Mouse (Mus musculus): ENCODE measurements at regions not wholly inside any gene's neighbourhood (a gene's known extent, or its start where the extent isn't known, plus 50 kb on each side); places are given as distances from the start of the nearest gene placed in this dataset.
A peak's percentile ranks its signal among the peaks of the same experiment; 100 is the strongest.

GRCm38 (mm10) chr4:35372528-35373212 is 146.7 kb upstream of the C9orf72 start:
- Histone ChIP-seq H3K36me3 (replicated peaks) (no peaks in the 10 kb centered on the region), H3K4me1 (peaks cover 34% of the 10 kb centered on the region), H3K27ac (0 out of 2 replicates have a peak overlapping the region, but pooled peaks have one; percentile 40), H3K4me3 (no peak overlapping the region), H3K27me3 (ENCODE audit: poor library complexity, severe bottlenecking) (no peaks in the 10 kb centered on the region), H3K9me3 (peaks cover 11% of the 10 kb centered on the region)
- peak; percentile 81 for DNase-seq (ENCODE audit: extremely low spot score, low spot score)
- 31% methylated on average over 8 of the region's 8 CpGs for WGBS

GRCm38 (mm10) chr4:35364161-35364560 is 138.2 kb upstream of the C9orf72 start:
- Histone ChIP-seq H3K27ac (no peak overlapping the region), H3K4me1 (no peaks in the 10 kb centered on the region), H3K4me3 (no peak overlapping the region), H3K27me3 (ENCODE audit: poor library complexity, severe bottlenecking) (no peaks in the 10 kb centered on the region), H3K9me3 (no peaks in the 10 kb centered on the region), H3K36me3 (replicated peaks) (no peaks in the 10 kb centered on the region)
- DNase-seq (ENCODE audit: extremely low spot score, low spot score) = no peak
- 83% methylated on average over 7 of the region's 7 CpGs for WGBS

GRCm38 (mm10) chr4:35362176-35362575 is 136.2 kb upstream of the C9orf72 start:
- no peaks in the 10 kb centered on the region for H3K36me3 ChIP-seq (replicated peaks)
- no peak overlapping the region for H3K27ac ChIP-seq
- no peaks in the 10 kb centered on the region for H3K27me3 ChIP-seq (ENCODE audit: poor library complexity, severe bottlenecking)
- no peak for DNase-seq (ENCODE audit: extremely low spot score, low spot score)
- no peaks in the 10 kb centered on the region for H3K4me1 ChIP-seq
- 80% methylated on average over 3 of the region's 3 CpGs for WGBS
- H3K9me3 ChIP-seq = no peaks in the 10 kb centered on the region
- H3K4me3 ChIP-seq = no peak overlapping the region

- H3K9me3 ChIP-seq = no peaks in the 10 kb centered on the region
- no peaks in the 10 kb centered on the region for H3K27me3 ChIP-seq (ENCODE audit: poor library complexity, severe bottlenecking)
- no peaks in the 10 kb centered on the region for H3K4me1 ChIP-seq
- H3K27ac ChIP-seq = no peak overlapping the region
- no peak for DNase-seq (ENCODE audit: extremely low spot score, low spot score)
- no peak overlapping the region for H3K4me3 ChIP-seq
- 86% methylated on average over 3 of the region's 3 CpGs for WGBS
- no peaks in the 10 kb centered on the region for H3K36me3 ChIP-seq (replicated peaks)
These were observed 133.4 kb upstream of the C9orf72 start for GRCm38 (mm10) chr4:35359376-35359775.

GRCm38 (mm10) chr4:35356904-35357563 is 131.1 kb upstream of the C9orf72 start:
- H3K36me3 ChIP-seq (replicated peaks) = no peaks in the 10 kb centered on the region
- H3K27ac ChIP-seq = no peak overlapping the region
- no peak for DNase-seq (ENCODE audit: extremely low spot score, low spot score)
- no peaks in the 10 kb centered on the region for H3K4me1 ChIP-seq
- 89% methylated on average over 12 of the region's 12 CpGs for WGBS
- H3K27me3 ChIP-seq (ENCODE audit: poor library complexity, severe bottlenecking) = no peaks in the 10 kb centered on the region
- no peak overlapping the region for H3K4me3 ChIP-seq
- H3K9me3 ChIP-seq = no peaks in the 10 kb centered on the region

GRCm38 (mm10) chr4:35356051-35356450 is 130.1 kb upstream of the C9orf72 start:
- WGBS = 89% methylated on average over 6 of the region's 6 CpGs

GRCm38 (mm10) chr4:35354046-35354445 is 128.1 kb upstream of the C9orf72 start:
- Histone ChIP-seq H3K27ac (no peak overlapping the region), H3K4me3 (no peak overlapping the region), H3K36me3 (replicated peaks) (no peaks in the 10 kb centered on the region), H3K4me1 (no peaks in the 10 kb centered on the region), H3K9me3 (no peaks in the 10 kb centered on the region), H3K27me3 (ENCODE audit: poor library complexity, severe bottlenecking) (no peaks in the 10 kb centered on the region)
- WGBS = 69% methylated on average over 14 of the region's 14 CpGs
- peak; percentile 18 for DNase-seq (ENCODE audit: extremely low spot score, low spot score)

More at GRCm38 (mm10) chr4:35356051-35356450, 130.1 kb upstream of the C9orf72 start:
- Histone ChIP-seq H3K27ac (no peak overlapping the region), H3K27me3 (ENCODE audit: poor library complexity, severe bottlenecking) (no peaks in the 10 kb centered on the region), H3K9me3 (no peaks in the 10 kb centered on the region), H3K4me1 (no peaks in the 10 kb centered on the region), H3K4me3 (no peak overlapping the region), H3K36me3 (replicated peaks) (no peaks in the 10 kb centered on the region)
- DNase-seq (ENCODE audit: extremely low spot score, low spot score) = no peak

- H3K4me3 ChIP-seq = no peak overlapping the region
- no peak overlapping the region for H3K27ac ChIP-seq
- DNase-seq (ENCODE audit: extremely low spot score, low spot score) = no peak
- WGBS = 80% methylated on average over 1 of the region's 1 CpGs
- H3K36me3 ChIP-seq (replicated peaks) = no peaks in the 10 kb centered on the region
- H3K4me1 ChIP-seq = no peaks in the 10 kb centered on the region
- no peaks in the 10 kb centered on the region for H3K27me3 ChIP-seq (ENCODE audit: poor library complexity, severe bottlenecking)
- H3K9me3 ChIP-seq = no peaks in the 10 kb centered on the region
These were observed 126.6 kb upstream of the C9orf72 start for GRCm38 (mm10) chr4:35352606-35353005.

GRCm38 (mm10) chr4:35350465-35350864 is 124.5 kb upstream of the C9orf72 start:
- Histone ChIP-seq H3K9me3 (no peaks in the 10 kb centered on the region), H3K27me3 (ENCODE audit: poor library complexity, severe bottlenecking) (no peaks in the 10 kb centered on the region), H3K36me3 (replicated peaks) (no peaks in the 10 kb centered on the region), H3K27ac (no peak overlapping the region), H3K4me3 (no peak overlapping the region), H3K4me1 (no peaks in the 10 kb centered on the region)
- no peak for DNase-seq (ENCODE audit: extremely low spot score, low spot score)
- WGBS = 86% methylated on average over 3 of the region's 3 CpGs

GRCm38 (mm10) chr4:35347609-35348008 is 121.6 kb upstream of the C9orf72 start:
- no peak for DNase-seq (ENCODE audit: extremely low spot score, low spot score)
- Histone ChIP-seq H3K27ac (no peak overlapping the region), H3K27me3 (ENCODE audit: poor library complexity, severe bottlenecking) (no peaks in the 10 kb centered on the region), H3K9me3 (no peaks in the 10 kb centered on the region), H3K36me3 (replicated peaks) (no peaks in the 10 kb centered on the region), H3K4me1 (no peaks in the 10 kb centered on the region), H3K4me3 (no peak overlapping the region)
- 86% methylated on average over 3 of the region's 3 CpGs for WGBS

GRCm38 (mm10) chr4:35343751-35344150 is 117.8 kb upstream of the C9orf72 start:
- no peaks in the 10 kb centered on the region for H3K36me3 ChIP-seq (replicated peaks)
- WGBS = 87% methylated on average over 1 of the region's 1 CpGs
- no peaks in the 10 kb centered on the region for H3K9me3 ChIP-seq
- no peaks in the 10 kb centered on the region for H3K27me3 ChIP-seq (ENCODE audit: poor library complexity, severe bottlenecking)
- no peak for DNase-seq (ENCODE audit: extremely low spot score, low spot score)
- H3K27ac ChIP-seq = no peak overlapping the region
- H3K4me1 ChIP-seq = no peaks in the 10 kb centered on the region
- no peak overlapping the region for H3K4me3 ChIP-seq

GRCm38 (mm10) chr4:35331161-35331560 is 105.2 kb upstream of the C9orf72 start:
- no peak overlapping the region for H3K4me3 ChIP-seq
- H3K9me3 ChIP-seq = no peaks in the 10 kb centered on the region
- 94% methylated on average over 1 of the region's 1 CpGs for WGBS
- no peaks in the 10 kb centered on the region for H3K36me3 ChIP-seq (replicated peaks)
- H3K27me3 ChIP-seq (ENCODE audit: poor library complexity, severe bottlenecking) = no peaks in the 10 kb centered on the region
- no peaks in the 10 kb centered on the region for H3K4me1 ChIP-seq
- H3K27ac ChIP-seq = no peak overlapping the region
- no peak for DNase-seq (ENCODE audit: extremely low spot score, low spot score)

- no peaks in the 10 kb centered on the region for H3K36me3 ChIP-seq (replicated peaks)
- DNase-seq (ENCODE audit: extremely low spot score, low spot score) = no peak
- no peak overlapping the region for H3K4me3 ChIP-seq
- no peaks in the 10 kb centered on the region for H3K27me3 ChIP-seq (ENCODE audit: poor library complexity, severe bottlenecking)
- no peak overlapping the region for H3K27ac ChIP-seq
- H3K4me1 ChIP-seq = 0 out of 2 replicates have a peak, but pooled peaks cover 4% of the 10 kb centered on the region
- no peaks in the 10 kb centered on the region for H3K9me3 ChIP-seq
These were observed 99.3 kb upstream of the C9orf72 start for GRCm38 (mm10) chr4:35325300-35325699.

Data from forebrain, embryonic 10.5 days (tissue).